Mouse (Mus musculus): Measurements from ENCODE around the gene Lingo3. TPM values are rescaled to one million over a fixed set of nuclear protein-coding genes. Genes with fewer than 3 reads are reported as not detected.
"Not testable (repeated sequence)": the region's sequence is repeated elsewhere in the genome, so short reads cannot be mapped to it uniquely, and the experiment has no call there.

Lingo3 gene
- total RNA-seq, 2 experiments from 2014 or later: 25.4 to 30.9 TPM

GRCm38 (mm10) chr10:80848571-80848970, 4.7 kb upstream of the Lingo3 start:
- peak in 1 of 2 experiments; percentile 74 for DNase-seq (ENCODE audit: extremely low spot score in 1 of 2, low spot score in 2 of 2)

GRCm38 (mm10) chr10:80845732-80846131, 1.9 kb upstream of the Lingo3 start:
- no peak for DNase-seq (ENCODE audit: extremely low spot score in 1 of 2, low spot score in 2 of 2)

More at GRCm38 (mm10) chr10:80848571-80848970, 4.7 kb upstream of the Lingo3 start:
- intact Hi-C loops (cut with DNase I): no loop called here

GRCm38 (mm10) chr10:80845055-80845693, 1.3 kb upstream of the Lingo3 start:
- intact Hi-C loops (cut with DNase I): no loop called here

More at GRCm38 (mm10) chr10:80845732-80846131, 1.9 kb upstream of the Lingo3 start:
- intact Hi-C loops (cut with DNase I): no loop called here

GRCm38 (mm10) chr10:80843087-80843930, 530 bp downstream of the Lingo3 start:
- no peak for DNase-seq (ENCODE audit: extremely low spot score in 1 of 2, low spot score in 2 of 2)
- intact Hi-C loops (cut with DNase I): no loop called here

More at GRCm38 (mm10) chr10:80845055-80845693, 1.3 kb upstream of the Lingo3 start:
- DNase-seq (ENCODE audit: extremely low spot score in 1 of 2, low spot score in 2 of 2): no peak

- DNase-seq (ENCODE audit: extremely low spot score in 1 of 2, low spot score in 2 of 2): no peak
- intact Hi-C loops (cut with DNase I): no loop called here
These were observed 1.5 kb downstream of the Lingo3 start for GRCm38 (mm10) chr10:80842334-80842733.

- intact Hi-C loops (cut with DNase I): no loop called here
- no peak for DNase-seq (ENCODE audit: extremely low spot score in 1 of 2, low spot score in 2 of 2)
These were observed 2.2 kb downstream of the Lingo3 start for GRCm38 (mm10) chr10:80841685-80842084.

GRCm38 (mm10) chr10:80839848-80840247, 4.0 kb downstream of the Lingo3 start:
- no peak for DNase-seq (ENCODE audit: extremely low spot score in 1 of 2, low spot score in 2 of 2)
- intact Hi-C loops (cut with DNase I): no loop called here

GRCm38 (mm10) chr10:80838346-80838912, 5.4 kb downstream of the Lingo3 start:
- intact Hi-C loops (cut with DNase I): no loop called here
- DNase-seq (ENCODE audit: extremely low spot score in 1 of 2, low spot score in 2 of 2): no peak

GRCm38 (mm10) chr10:80837827-80838226, 6.0 kb downstream of the Lingo3 start:
- no peak for DNase-seq (ENCODE audit: extremely low spot score in 1 of 2, low spot score in 2 of 2)
- intact Hi-C loops (cut with DNase I): no loop called here

GRCm38 (mm10) chr10:80836949-80837379, 6.9 kb downstream of the Lingo3 start:
- DNase-seq (ENCODE audit: extremely low spot score in 1 of 2, low spot score in 2 of 2): no peak
- intact Hi-C loops (cut with DNase I): no loop called here

GRCm38 (mm10) chr10:80835617-80836016, 8.2 kb downstream of the Lingo3 start:
- intact Hi-C loops (cut with DNase I): no loop called here
- DNase-seq (ENCODE audit: extremely low spot score in 1 of 2, low spot score in 2 of 2): no peak

GRCm38 (mm10) chr10:80832818-80833217, 11.0 kb downstream of the Lingo3 start:
- intact Hi-C loops (cut with DNase I): no loop called here

GRCm38 (mm10) chr10:80831136-80831535, 12.7 kb downstream of the Lingo3 start:
- peak in 1 of 2 experiments; percentile 82 for DNase-seq (ENCODE audit: extremely low spot score in 1 of 2, low spot score in 2 of 2)
- intact Hi-C loops (cut with DNase I): no loop called here

More at GRCm38 (mm10) chr10:80832818-80833217, 11.0 kb downstream of the Lingo3 start:
- DNase-seq (ENCODE audit: extremely low spot score in 1 of 2, low spot score in 2 of 2): no peak

GRCm38 (mm10) chr10:80829359-80830278, 14.2 kb downstream of the Lingo3 start:
- no peak for DNase-seq (ENCODE audit: extremely low spot score in 1 of 2, low spot score in 2 of 2)
- intact Hi-C loops (cut with DNase I): no loop called here

GRCm38 (mm10) chr10:80828587-80828986, 15.3 kb downstream of the Lingo3 start:
- intact Hi-C loops (cut with DNase I); DNase-seq (ENCODE audit: extremely low spot score in 1 of 2, low spot score in 2 of 2): not testable (repeated sequence)

- DNase-seq (ENCODE audit: extremely low spot score in 1 of 2, low spot score in 2 of 2): no peak
- intact Hi-C loops (cut with DNase I): no loop called here
These were observed 15.9 kb downstream of the Lingo3 start for GRCm38 (mm10) chr10:80827870-80828420.

- intact Hi-C loops (cut with DNase I): no loop called here
- no peak for DNase-seq (ENCODE audit: extremely low spot score in 1 of 2, low spot score in 2 of 2)
These were observed 16.6 kb downstream of the Lingo3 start for GRCm38 (mm10) chr10:80827063-80827869.

Data from left cerebral cortex, postnatal 10 days (tissue).